Mouse (Mus musculus): ENCODE results near the gene Mcm2. TPM values are rescaled to one million over a fixed set of nuclear protein-coding genes. Genes with fewer than 3 reads are reported as not detected.
A peak's percentile ranks its signal among the peaks of the same experiment; 100 is the strongest.

Mcm2 gene
- polyA plus RNA-seq, 1 experiment from 2014 or later = 146 TPM

DNA sequence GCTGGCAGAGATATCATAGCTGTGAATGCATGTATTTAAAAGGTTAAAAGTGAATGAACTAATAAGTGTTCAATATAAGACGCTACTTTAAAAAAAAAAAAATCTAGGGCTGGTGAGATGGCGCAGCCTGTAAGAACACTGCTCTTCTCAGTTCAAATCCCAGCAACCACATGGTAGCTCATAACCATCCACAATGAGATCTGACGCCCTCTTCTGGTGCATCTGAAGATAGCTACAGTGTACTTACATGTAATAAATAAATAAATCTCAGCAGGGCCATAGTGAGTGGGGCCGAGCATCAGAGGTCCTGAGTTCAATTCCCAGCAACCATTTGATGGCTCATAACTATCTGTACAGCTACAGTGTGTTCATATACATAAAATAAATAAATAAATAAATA lies 19.1 kb downstream of the Mcm2 start:
- ATAC-seq (ENCODE audit: low FRiP score) = no peak

GRCm38 (mm10) chr6:88874868-88875508 lies 23.6 kb downstream of the Mcm2 start, which contains the start of gene Podxl2:
Gene Podxl2, minus strand, starts transcription at chr6:88875044.
- 6% methylated on average over 55 of the region's 63 CpGs for WGBS
- DNase-seq (ENCODE audit: low spot score) (peak; percentile 92), ATAC-seq (ENCODE audit: low FRiP score) (peak; percentile 76)
- Histone ChIP-seq H3K9ac (ENCODE audit: low read depth, low read length) (peak within 1 kb of the TSS; percentile 92), H3K4me2 (replicated peaks; ENCODE audit: low read depth, low read length) (peak within 1 kb of the TSS; percentile 96), H3K9me3 (ENCODE audit: control insufficient read depth, low read length) (no peaks in the 10 kb centered on the region; the same call in 1 of the 2 replicates), H3K36me3 (ENCODE audit: control insufficient read depth, insufficient read depth, low read length) (no peaks in the 10 kb centered on the region), H3K27me3 (ENCODE audit: control insufficient read depth, insufficient read depth, low read length) (peaks cover 4% of the 10 kb centered on the region; the same call in 1 of the 2 replicates), H3K27ac (ENCODE audit: low read depth, low read length) (peak within 1 kb of the TSS; percentile 85), H3K4me3 (ENCODE audit: low read depth, low read length) (peak within 1 kb of the TSS; percentile 87), H3K4me1 (replicated peaks; ENCODE audit: control insufficient read depth, insufficient read depth, low read length) (no peaks in the 10 kb centered on the region)

More for the DNA sequence above, 19.1 kb downstream of the Mcm2 start:
- Histone ChIP-seq H3K36me3 (ENCODE audit: control insufficient read depth, insufficient read depth, low read length) (no peaks in the 10 kb centered on the region), H3K4me3 (ENCODE audit: low read depth, low read length) (no peak overlapping the region), H3K27me3 (ENCODE audit: control insufficient read depth, insufficient read depth, low read length) (peaks cover 3% of the 10 kb centered on the region; the same call in 1 of the 2 replicates), H3K27ac (ENCODE audit: low read depth, low read length) (no peak overlapping the region), H3K4me1 (replicated peaks; ENCODE audit: control insufficient read depth, insufficient read depth, low read length) (no peaks in the 10 kb centered on the region), H3K4me2 (replicated peaks; ENCODE audit: low read depth, low read length) (no peak overlapping the region), H3K9ac (ENCODE audit: low read depth, low read length) (no peak overlapping the region), H3K9me3 (ENCODE audit: control insufficient read depth, low read length) (no peaks in the 10 kb centered on the region; the same call in 1 of the 2 replicates)
- WGBS = 68% methylated on average over 4 of the region's 4 CpGs
- no peak for DNase-seq (ENCODE audit: low spot score)

DNA sequence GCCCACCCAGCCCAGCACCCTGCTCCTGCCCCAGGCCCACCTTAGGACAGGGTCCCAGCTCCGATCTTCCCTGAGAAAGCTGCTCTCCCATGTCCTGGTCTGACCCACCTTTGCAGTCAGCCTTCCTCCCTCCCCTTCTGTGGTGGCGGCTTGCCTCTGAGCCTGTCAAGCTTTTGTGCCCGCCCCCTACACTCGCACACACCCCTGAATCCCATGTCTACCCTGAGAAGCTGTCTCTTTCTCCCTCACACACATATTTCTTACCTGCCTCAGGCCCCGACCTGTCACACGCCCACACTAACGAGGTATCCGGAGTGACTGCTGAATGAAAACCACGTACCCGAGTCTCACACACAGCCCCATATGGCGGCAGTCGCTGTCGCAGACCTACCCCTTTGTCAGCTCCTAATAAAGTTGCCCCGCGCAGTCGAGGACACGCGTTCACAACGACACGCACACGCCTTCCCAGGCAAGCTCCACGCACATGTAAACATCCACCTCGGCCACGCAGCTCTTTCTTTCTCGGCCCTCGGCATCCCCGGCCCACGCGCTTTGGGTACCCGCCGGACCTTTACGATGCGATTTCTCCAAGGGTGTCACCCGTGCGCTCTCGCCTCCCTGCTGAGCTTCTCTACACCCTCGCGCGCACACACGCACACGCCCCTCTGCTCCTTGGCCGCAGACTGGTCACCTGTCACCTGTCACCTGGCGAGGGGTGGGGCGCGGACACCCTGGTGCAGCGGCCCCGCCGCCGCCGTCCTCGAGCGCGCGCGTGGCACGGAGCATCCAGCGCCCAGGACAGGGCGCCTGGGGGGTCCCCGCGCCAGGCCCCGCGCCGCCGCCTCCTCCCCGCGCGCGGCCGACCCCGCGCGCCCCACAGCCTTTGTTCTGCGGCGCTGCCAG lies 24.4 kb downstream of the Mcm2 start:
- H3K9me3 ChIP-seq (ENCODE audit: control insufficient read depth, low read length) = no peaks in the 10 kb centered on the region; the same call in 1 of the 2 replicates
- H3K9ac ChIP-seq (ENCODE audit: low read depth, low read length) = peak overlapping the region; percentile 92
- DNase-seq (ENCODE audit: low spot score) (peak; percentile 60), ATAC-seq (ENCODE audit: low FRiP score) (peak; percentile 53)
- H3K4me2 ChIP-seq (replicated peaks; ENCODE audit: low read depth, low read length) = peak overlapping the region; percentile 96
- H3K36me3 ChIP-seq (ENCODE audit: control insufficient read depth, insufficient read depth, low read length) = no peaks in the 10 kb centered on the region
- peak overlapping the region; percentile 87 for H3K4me3 ChIP-seq (ENCODE audit: low read depth, low read length)
- H3K27me3 ChIP-seq (ENCODE audit: control insufficient read depth, insufficient read depth, low read length) = peaks cover 4% of the 10 kb centered on the region; the same call in 1 of the 2 replicates
- peak overlapping the region; percentile 85 for H3K27ac ChIP-seq (ENCODE audit: low read depth, low read length)
- H3K4me1 ChIP-seq (replicated peaks; ENCODE audit: control insufficient read depth, insufficient read depth, low read length) = no peaks in the 10 kb centered on the region
- WGBS = 5% methylated on average over 43 of the region's 74 CpGs

DNA sequence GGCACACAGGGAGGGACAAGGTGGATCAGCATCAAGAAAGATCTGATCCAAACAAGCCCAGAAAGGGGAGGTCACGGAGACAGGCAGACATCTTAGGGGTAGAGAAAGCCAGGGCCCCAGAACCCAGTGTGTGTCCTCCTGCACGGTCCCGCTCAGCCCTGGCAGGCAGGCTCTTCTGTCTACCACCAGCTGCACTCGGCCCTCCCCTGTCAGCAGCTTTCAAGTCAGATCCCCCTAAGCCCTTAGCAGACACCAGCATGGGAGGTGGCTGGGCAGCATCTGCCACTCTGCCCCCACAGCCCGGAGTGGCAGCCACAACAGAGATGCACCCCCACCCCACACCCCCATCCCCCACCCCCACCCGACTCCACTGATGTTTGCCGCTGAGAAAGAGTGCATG lies 25.8 kb downstream of the Mcm2 start:
- H3K9me3 ChIP-seq (ENCODE audit: control insufficient read depth, low read length) = no peaks in the 10 kb centered on the region; the same call in 1 of the 2 replicates
- H3K36me3 ChIP-seq (ENCODE audit: control insufficient read depth, insufficient read depth, low read length) = no peaks in the 10 kb centered on the region
- H3K4me2 ChIP-seq (replicated peaks; ENCODE audit: low read depth, low read length) = peak overlapping the region; percentile 96
- peak; percentile 35 for DNase-seq (ENCODE audit: low spot score)
- ATAC-seq (ENCODE audit: low FRiP score) = peak; percentile 36
- H3K9ac ChIP-seq (ENCODE audit: low read depth, low read length) = peak overlapping the region; percentile 92
- H3K4me1 ChIP-seq (replicated peaks; ENCODE audit: control insufficient read depth, insufficient read depth, low read length) = no peaks in the 10 kb centered on the region
- H3K4me3 ChIP-seq (ENCODE audit: low read depth, low read length) = peak overlapping the region; percentile 87
- 0 out of 2 replicates have a peak overlapping the region, but pooled peaks have one; percentile 51 for H3K27ac ChIP-seq (ENCODE audit: low read depth, low read length)
- 30% methylated on average over 7 of the region's 7 CpGs for WGBS
- peaks cover 4% of the 10 kb centered on the region; the same call in 1 of the 2 replicates for H3K27me3 ChIP-seq (ENCODE audit: control insufficient read depth, insufficient read depth, low read length)

DNA sequence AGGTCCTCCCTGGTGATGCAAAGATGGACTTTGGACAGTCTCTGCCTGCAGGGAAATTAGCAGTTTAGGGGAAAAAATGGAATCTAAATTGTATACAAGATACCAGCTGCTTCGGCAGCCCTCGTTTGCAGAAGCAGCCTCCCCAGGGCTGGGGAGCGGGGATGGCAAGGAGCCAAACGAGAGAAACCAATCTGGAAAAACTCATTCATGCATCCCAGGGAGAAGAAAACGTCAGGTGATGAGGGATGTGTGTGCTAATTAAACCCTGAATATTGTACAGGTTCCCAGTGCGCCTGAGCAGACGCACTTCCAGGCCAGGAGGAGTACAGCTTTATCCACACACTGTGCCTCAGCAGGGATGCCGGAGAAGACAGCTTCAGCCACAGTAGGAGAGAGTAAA lies 27.0 kb downstream of the Mcm2 start:
- DNase-seq (ENCODE audit: low spot score) = no peak
- no peak overlapping the region for H3K4me2 ChIP-seq (replicated peaks; ENCODE audit: low read depth, low read length)
- H3K4me1 ChIP-seq (replicated peaks; ENCODE audit: control insufficient read depth, insufficient read depth, low read length) = no peaks in the 10 kb centered on the region
- ATAC-seq (ENCODE audit: low FRiP score) = no peak
- H3K9ac ChIP-seq (ENCODE audit: low read depth, low read length) = no peak overlapping the region
- WGBS = 58% methylated on average over 8 of the region's 8 CpGs
- H3K9me3 ChIP-seq (ENCODE audit: control insufficient read depth, low read length) = no peaks in the 10 kb centered on the region; the same call in 1 of the 2 replicates
- H3K27me3 ChIP-seq (ENCODE audit: control insufficient read depth, insufficient read depth, low read length) = peaks cover 4% of the 10 kb centered on the region; the same call in 1 of the 2 replicates
- no peak overlapping the region for H3K4me3 ChIP-seq (ENCODE audit: low read depth, low read length)
- H3K36me3 ChIP-seq (ENCODE audit: control insufficient read depth, insufficient read depth, low read length) = no peaks in the 10 kb centered on the region
- H3K27ac ChIP-seq (ENCODE audit: low read depth, low read length) = no peak overlapping the region; the same call in 1 of the 2 replicates

- H3K27me3 ChIP-seq (ENCODE audit: control insufficient read depth, insufficient read depth, low read length) = peaks cover 4% of the 10 kb centered on the region; the same call in 1 of the 2 replicates
- H3K9me3 ChIP-seq (ENCODE audit: control insufficient read depth, low read length) = no peaks in the 10 kb centered on the region; the same call in 1 of the 2 replicates
- H3K27ac ChIP-seq (ENCODE audit: low read depth, low read length) = no peak overlapping the region
- DNase-seq (ENCODE audit: low spot score) (no peak), ATAC-seq (ENCODE audit: low FRiP score) (no peak)
- H3K4me3 ChIP-seq (ENCODE audit: low read depth, low read length) = no peak overlapping the region
- H3K36me3 ChIP-seq (ENCODE audit: control insufficient read depth, insufficient read depth, low read length) = no peaks in the 10 kb centered on the region
- no peaks in the 10 kb centered on the region for H3K4me1 ChIP-seq (replicated peaks; ENCODE audit: control insufficient read depth, insufficient read depth, low read length)
- 68% methylated on average over 4 of the region's 4 CpGs for WGBS
- H3K4me2 ChIP-seq (replicated peaks; ENCODE audit: low read depth, low read length) = no peak overlapping the region
- no peak overlapping the region for H3K9ac ChIP-seq (ENCODE audit: low read depth, low read length)
These were observed 28.0 kb downstream of the Mcm2 start for GRCm38 (mm10) chr6:88870594-88870993.

DNA sequence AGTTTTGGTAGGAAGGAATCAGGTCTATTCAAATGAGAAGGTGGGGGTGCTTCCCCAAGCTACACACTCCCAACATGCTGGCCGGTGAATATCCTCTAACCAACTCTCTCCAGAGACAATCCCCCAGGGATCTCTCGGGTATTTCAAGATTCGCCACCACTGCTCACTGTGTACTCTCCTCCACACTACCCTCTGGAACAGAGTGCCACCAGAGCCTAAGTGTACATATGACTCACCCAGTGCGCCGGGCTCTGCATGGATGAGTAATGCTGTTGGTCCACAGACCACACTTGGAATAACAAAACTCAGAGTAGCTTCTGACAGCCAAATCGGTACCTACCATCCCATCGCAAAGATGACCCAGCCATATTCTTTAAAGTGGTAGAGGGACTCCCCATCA lies 29.1 kb downstream of the Mcm2 start:
- no peak overlapping the region for H3K4me3 ChIP-seq (ENCODE audit: low read depth, low read length)
- H3K27me3 ChIP-seq (ENCODE audit: control insufficient read depth, insufficient read depth, low read length) = 0 out of 2 replicates have a peak, but pooled peaks cover under 1% of the 10 kb centered on the region
- H3K4me2 ChIP-seq (replicated peaks; ENCODE audit: low read depth, low read length) = no peak overlapping the region
- DNase-seq (ENCODE audit: low spot score) (no peak), ATAC-seq (ENCODE audit: low FRiP score) (no peak)
- H3K9ac ChIP-seq (ENCODE audit: low read depth, low read length) = no peak overlapping the region
- no peaks in the 10 kb centered on the region for H3K36me3 ChIP-seq (ENCODE audit: control insufficient read depth, insufficient read depth, low read length)
- no peaks in the 10 kb centered on the region for H3K9me3 ChIP-seq (ENCODE audit: control insufficient read depth, low read length)
- no peaks in the 10 kb centered on the region for H3K4me1 ChIP-seq (replicated peaks; ENCODE audit: control insufficient read depth, insufficient read depth, low read length)
- no peak overlapping the region for H3K27ac ChIP-seq (ENCODE audit: low read depth, low read length)
- 88% methylated on average over 7 of the region's 7 CpGs for WGBS

- Histone ChIP-seq H3K27me3 (ENCODE audit: control insufficient read depth, insufficient read depth, low read length) (no peaks in the 10 kb centered on the region), H3K36me3 (ENCODE audit: control insufficient read depth, insufficient read depth, low read length) (peaks cover 14% of the 10 kb centered on the region), H3K9ac (ENCODE audit: low read depth, low read length) (no peak overlapping the region), H3K4me3 (ENCODE audit: low read depth, low read length) (no peak overlapping the region), H3K27ac (ENCODE audit: low read depth, low read length) (no peak overlapping the region), H3K9me3 (ENCODE audit: control insufficient read depth, low read length) (no peaks in the 10 kb centered on the region), H3K4me1 (replicated peaks; ENCODE audit: control insufficient read depth, insufficient read depth, low read length) (no peaks in the 10 kb centered on the region), H3K4me2 (replicated peaks; ENCODE audit: low read depth, low read length) (no peak overlapping the region)
- WGBS = 84% methylated on average over 7 of the region's 7 CpGs
- no peak for DNase-seq (ENCODE audit: low spot score)
- ATAC-seq (ENCODE audit: low FRiP score) = no peak
These were observed 32.9 kb downstream of the Mcm2 start for GRCm38 (mm10) chr6:88865704-88866103.
